Mouse (Mus musculus) 3T3-L1 (cell line): Measurements from ENCODE around the gene Myo16.

ENCODE experiments used
- DNase-seq: peaks from one replicate; pipeline ENCODE4 v3.0.0-alpha.2; 2015; ENCODE audit warnings: low read depth, low spot score

Myo16 gene

DNA sequence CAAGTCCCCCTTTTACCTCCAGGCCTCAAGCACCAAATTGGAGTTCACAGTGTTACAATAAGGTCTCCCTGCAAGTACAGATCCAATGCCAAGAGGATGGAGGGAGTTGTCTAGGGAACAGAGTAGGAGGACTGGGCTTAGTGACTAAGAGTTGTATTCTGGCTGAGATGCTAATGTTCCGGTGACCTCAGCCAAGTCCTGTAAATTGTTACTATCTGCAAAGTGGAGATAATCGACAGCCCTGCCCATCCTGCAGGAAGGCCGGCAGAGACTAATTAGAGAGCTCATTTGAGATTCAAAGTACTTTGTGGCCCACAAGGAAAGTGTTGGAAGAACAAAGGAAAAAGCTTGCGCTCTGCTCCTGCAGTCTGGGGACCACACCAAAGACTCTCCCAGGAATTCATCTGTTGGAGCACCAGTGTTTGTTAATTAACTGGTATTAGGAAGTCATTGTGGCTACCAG, 512.1 kb downstream of the Myo16 start:
- peak; percentile 71 for DNase-seq

DNA sequence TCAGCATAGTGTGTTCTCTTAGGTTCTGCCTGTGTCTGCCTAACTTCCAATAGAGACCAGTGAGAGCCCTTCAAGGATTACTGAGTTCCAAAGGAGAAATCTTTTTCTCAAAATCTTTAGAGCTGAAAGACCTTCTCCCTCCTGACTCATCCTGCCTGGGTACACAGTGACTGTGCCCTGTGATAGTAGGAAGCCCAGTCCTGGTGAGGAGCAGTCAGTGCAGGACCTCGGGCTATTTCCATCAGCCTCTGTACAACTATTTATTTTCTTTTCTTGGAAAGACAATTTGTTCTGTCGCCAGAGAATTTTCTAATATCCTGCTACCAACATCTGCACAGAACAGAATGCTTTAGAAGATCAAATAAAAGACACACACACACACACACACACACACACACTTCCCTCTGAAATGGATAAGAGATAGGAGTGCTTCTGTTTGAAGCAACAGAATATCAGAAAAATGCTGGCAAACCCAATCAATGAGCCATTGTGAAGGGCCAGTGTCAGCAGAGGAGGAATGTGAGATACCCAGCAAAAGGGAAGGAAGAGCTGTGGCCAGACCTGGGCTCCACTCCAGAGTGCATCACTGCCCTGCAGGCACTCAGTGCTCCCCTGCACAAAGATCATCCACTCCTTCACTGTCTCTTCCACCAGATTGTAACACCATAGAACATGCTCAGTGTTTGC, 518.3 kb downstream of the Myo16 start:
- peak; percentile 87 for DNase-seq

DNA sequence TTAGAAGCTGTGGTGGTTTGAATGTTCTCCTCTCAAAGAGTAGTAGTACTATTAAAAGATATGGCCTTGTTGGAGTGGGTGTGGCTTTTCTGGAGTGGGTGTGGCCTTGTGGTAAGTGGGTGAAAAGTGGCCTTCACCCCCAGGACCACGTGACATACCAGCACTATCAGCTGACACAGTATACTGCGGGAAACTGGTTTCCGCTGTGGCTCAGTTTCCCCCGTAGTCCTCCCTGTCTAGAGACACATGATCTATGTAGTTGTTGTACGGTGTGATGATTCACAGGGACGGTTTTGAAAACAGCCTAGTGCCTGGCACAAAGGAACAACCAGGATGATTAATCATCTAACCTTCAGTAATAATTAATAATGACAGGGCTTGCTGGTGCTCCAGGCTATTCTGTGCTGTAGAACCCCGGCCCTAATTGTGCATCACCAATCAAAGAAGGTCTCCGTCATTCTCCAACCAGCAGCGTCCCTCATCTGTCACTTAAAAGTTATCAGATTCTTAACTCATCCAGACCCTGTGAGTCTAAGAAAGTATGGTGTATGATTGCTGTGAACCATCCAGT, 524.2 kb downstream of the Myo16 start:
- DNase-seq, result no peak

DNA sequence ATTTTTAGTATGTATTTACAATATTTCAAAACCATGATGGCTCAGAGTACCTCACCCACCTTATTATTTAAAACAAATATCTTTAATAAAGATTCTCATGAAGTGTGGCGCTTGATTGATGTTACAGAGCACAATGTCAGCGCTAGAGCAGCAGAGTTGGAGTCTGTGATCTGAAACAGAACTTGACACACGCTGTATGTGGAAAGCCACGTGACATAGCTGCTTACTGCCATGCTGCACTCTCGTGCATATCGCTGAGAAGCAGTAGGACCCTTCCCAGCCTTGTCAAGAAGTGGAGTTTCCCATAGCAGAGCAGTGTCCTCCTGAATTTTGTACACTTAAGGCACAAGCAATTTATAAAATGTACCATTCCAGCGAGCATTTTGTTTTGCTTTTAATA, 528.2 kb downstream of the Myo16 start:
- no peak for DNase-seq

DNA sequence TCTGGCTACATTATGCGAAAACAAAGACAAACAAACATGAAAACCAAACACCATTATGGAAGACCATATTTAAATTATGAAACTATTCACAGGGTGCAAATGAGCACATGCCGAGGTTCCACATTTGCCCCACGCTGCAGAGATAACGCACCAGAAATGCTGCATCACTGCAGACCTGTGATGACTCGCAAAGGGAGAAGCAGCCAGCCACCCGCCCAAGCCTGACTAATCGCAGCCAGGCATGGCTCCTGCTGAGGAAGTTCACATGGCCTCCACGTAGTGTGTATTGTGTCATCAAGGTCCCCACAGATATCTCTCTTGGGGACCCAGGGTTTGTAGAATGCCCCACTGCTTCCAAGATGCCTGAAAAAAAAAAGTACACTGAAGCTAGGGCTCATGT, 529.4 kb downstream of the Myo16 start:
- peak; percentile 68 for DNase-seq
